Mouse (Mus musculus) MEL (cell line): Measurements from ENCODE around the gene Fkrp. TPM values are rescaled to one million over a fixed set of nuclear protein-coding genes. Genes with fewer than 3 reads are reported as not detected.

Source experiments
- DNase-seq: peaks from one replicate; pipeline ENCODE4 v3.0.0; 2011; ENCODE audit warnings: low read depth, low spot score
- H3K27ac ChIP-seq: 2 replicates; pipeline ENCODE4 v1.5.1; 2012; ENCODE audit warnings: low read depth, mild to moderate bottlenecking, control low read depth, low read length, moderate library complexity; ENCODE audit not compliant: control insufficient read depth
- H3K27me3 ChIP-seq, 2 experiments: fragments of 150-350 bp in 1 of 2; sonication (generic) in 1 of 2; 2 replicates each; pipeline ENCODE4 v1.6.1; 2012; ENCODE audit warnings: low read length in 2 of 2, mild to moderate bottlenecking in 2 of 2, improper control_type of control experiment in 1 of 2, moderate library complexity in 1 of 2; ENCODE audit not compliant: insufficient read depth in 2 of 2, control insufficient read depth in 1 of 2
- H3K36me3 ChIP-seq, 2 experiments: 2 replicates each; pipeline ENCODE4 v1.6.1; 2012 to 2014; ENCODE audit warnings: low read length in 2 of 2, improper control_type of control experiment in 1 of 2, inconsistent platforms in 1 of 2, mild to moderate bottlenecking in 1 of 2; ENCODE audit not compliant: insufficient read depth in 2 of 2, control insufficient read depth in 1 of 2
- H3K4me1 ChIP-seq, 2 experiments: fragments of 150-350 bp in 1 of 2; sonication (generic) in 1 of 2; 2 replicates each; pipeline ENCODE4 v1.6.1; 2012; ENCODE audit warnings: low read length in 2 of 2, improper control_type of control experiment in 1 of 2, mild to moderate bottlenecking in 1 of 2; ENCODE audit not compliant: insufficient read depth in 2 of 2, control insufficient read depth in 1 of 2
- H3K4me3 ChIP-seq, 2 experiments: fragments of 150-350 bp in 1 of 2; sonication (generic) in 1 of 2; 2 replicates each; pipeline ENCODE4 v1.5.1; 2012; ENCODE audit warnings: low read depth in 2 of 2, low read length in 2 of 2, mild to moderate bottlenecking in 2 of 2, moderate library complexity in 2 of 2, control low read depth in 1 of 2, improper control_type of control experiment in 1 of 2; ENCODE audit not compliant: control insufficient read depth in 1 of 2, insufficient read depth in 1 of 2
- H3K79me2 ChIP-seq: 2 replicates; pipeline ENCODE4 v1.6.1; 2012; ENCODE audit warnings: mild to moderate bottlenecking, low read length, moderate library complexity; ENCODE audit not compliant: control insufficient read depth, poor library complexity, insufficient read depth
- H3K9ac ChIP-seq: 2 replicates; pipeline ENCODE4 v1.6.1; 2012; ENCODE audit warnings: low read depth, mild to moderate bottlenecking, control low read depth, low read length, moderate library complexity; ENCODE audit not compliant: control insufficient read depth, poor library complexity, severe bottlenecking
- H3K9me3 ChIP-seq: fragments of 150-350 bp; sonication (generic); replicated peaks from 2 replicates; pipeline ENCODE4 v1.6.1; 2012; ENCODE audit warnings: mild to moderate bottlenecking, low read length, improper control_type of control experiment, moderate library complexity; ENCODE audit not compliant: insufficient read depth
- BHLHE40 ChIP-seq: IDR thresholded peaks from 2 replicates; pipeline ENCODE4 v1.6.1; 2012; ENCODE audit warnings: low read depth, mild to moderate bottlenecking, inconsistent platforms, low read length, improper control_type of control experiment, borderline replicate concordance
- CHD1 ChIP-seq: IDR thresholded peaks from 2 replicates; pipeline ENCODE4 v1.6.1; 2012; ENCODE audit warnings: low read depth, mild to moderate bottlenecking, inconsistent platforms, low read length, improper control_type of control experiment
- CTCF ChIP-seq, 3 experiments: IDR thresholded peaks in 2 of 3; conservative IDR thresholded peaks in 1 of 3; 2 replicates each; pipeline ENCODE4 v1.5.1; 2011 to 2012; ENCODE audit warnings: low read length in 3 of 3, low read depth in 2 of 3, mild to moderate bottlenecking in 2 of 3, improper control_type of control experiment in 1 of 3, inconsistent platforms in 1 of 3, mixed read lengths in 1 of 3, moderate library complexity in 1 of 3; ENCODE audit not compliant: control insufficient read depth in 1 of 3, insufficient read depth in 1 of 3, poor library complexity in 1 of 3, severe bottlenecking in 1 of 3
- ELF1 ChIP-seq: IDR thresholded peaks from 2 replicates; pipeline ENCODE4 v1.6.1; 2014; ENCODE audit warnings: low read depth, mild to moderate bottlenecking, inconsistent platforms, low read length, improper control_type of control experiment, moderate library complexity
- GABPA ChIP-seq: IDR thresholded peaks from 2 replicates; pipeline ENCODE4 v1.6.1; 2012; ENCODE audit warnings: low read depth, mild to moderate bottlenecking, inconsistent platforms, low read length, improper control_type of control experiment, moderate library complexity
- GATA1 ChIP-seq: IDR thresholded peaks from 2 replicates; pipeline ENCODE4 v1.6.1; 2011; ENCODE audit warnings: low read depth, low read length, improper control_type of control experiment
- KAT2A ChIP-seq: conservative IDR thresholded peaks from 2 replicates; pipeline ENCODE4 v1.6.1; 2012; ENCODE audit warnings: low read depth, low read length, improper control_type of control experiment, inconsistent platforms
- MAX ChIP-seq: IDR thresholded peaks from 2 replicates; pipeline ENCODE4 v1.6.1; 2011; ENCODE audit warnings: low read length, improper control_type of control experiment
- MYB ChIP-seq: IDR thresholded peaks from 2 replicates; pipeline ENCODE4 v1.6.1; 2011; ENCODE audit warnings: mild to moderate bottlenecking, low read depth, low read length, improper control_type of control experiment
- NRF1 ChIP-seq: IDR thresholded peaks from 2 replicates; pipeline ENCODE4 v1.6.1; 2014; ENCODE audit warnings: low read depth, mild to moderate bottlenecking, inconsistent platforms, low read length, improper control_type of control experiment, moderate library complexity; ENCODE audit not compliant: poor library complexity, insufficient read depth, severe bottlenecking
- POLR2A ChIP-seq, 2 experiments: IDR thresholded peaks; 2 replicates each; pipeline ENCODE4 v1.6.1; 2011 to 2012; ENCODE audit warnings: low read length in 2 of 2, mild to moderate bottlenecking in 2 of 2, control low read depth in 1 of 2, improper control_type of control experiment in 1 of 2, low read depth in 1 of 2, moderate library complexity in 1 of 2; ENCODE audit not compliant: control insufficient read depth in 1 of 2, insufficient read depth in 1 of 2, poor library complexity in 1 of 2
- POLR2AphosphoS5 ChIP-seq: IDR thresholded peaks from 2 replicates; pipeline ENCODE4 v1.6.1; 2012; ENCODE audit warnings: low read depth, borderline replicate concordance, mild to moderate bottlenecking, inconsistent platforms, low read length, moderate library complexity, mixed read lengths
- RAD21 ChIP-seq: IDR thresholded peaks from 2 replicates; pipeline ENCODE4 v1.6.1; 2011; ENCODE audit warnings: mild to moderate bottlenecking, low read depth, low read length, improper control_type of control experiment
- SIN3A ChIP-seq: IDR thresholded peaks from 2 replicates; pipeline ENCODE4 v1.6.1; 2012; ENCODE audit warnings: low read length, improper control_type of control experiment, inconsistent platforms
- SMC3 ChIP-seq: IDR thresholded peaks from 2 replicates; pipeline ENCODE4 v1.6.1; 2011; ENCODE audit warnings: low read depth, low read length, improper control_type of control experiment
- TBP ChIP-seq: IDR thresholded peaks from 2 replicates; pipeline ENCODE4 v1.8.0; 2011; ENCODE audit warnings: low read depth, low read length, improper control_type of control experiment
- USF2 ChIP-seq, 2 experiments: IDR thresholded peaks; 2 replicates each; pipeline ENCODE4 v1.6.1; 2011 to 2012; ENCODE audit warnings: improper control_type of control experiment in 2 of 2, low read length in 2 of 2, borderline replicate concordance in 1 of 2, inconsistent platforms in 1 of 2, low read depth in 1 of 2, mild to moderate bottlenecking in 1 of 2; ENCODE audit not compliant: insufficient read depth in 1 of 2
- ZMIZ1 ChIP-seq: IDR thresholded peaks from 2 replicates; pipeline ENCODE4 v1.6.1; 2012; ENCODE audit warnings: low read depth, mild to moderate bottlenecking, inconsistent platforms, low read length, improper control_type of control experiment, moderate library complexity
- polyA plus RNA-seq, 2 experiments: library from polyadenylated mRNA; stranded (reverse) in 1 of 2; unstranded in 1 of 2; fragments of >175 nt in 1 of 2; fragments of >200 nt in 1 of 2; gene quantifications; 2 replicates each; pipeline versions ENCODE4 v1.2.1 to v1.2.4; 2012; ENCODE audit warnings: low replicate concordance in 2 of 2, low read depth in 1 of 2; ENCODE audit not compliant: insufficient read length in 2 of 2, insufficient read depth in 1 of 2, missing spikeins in 1 of 2
- total RNA-seq: library from RNA; depleted of rRNA; stranded (reverse); fragments of 300-350 nt; gene quantifications from 2 replicates; pipeline ENCODE4 v1.2.3, GENCODE M21; 2012

Fkrp gene
- total and polyA plus RNA-seq, 3 experiments, result 15.9 to 19.2 TPM; not detected in 1

DNA sequence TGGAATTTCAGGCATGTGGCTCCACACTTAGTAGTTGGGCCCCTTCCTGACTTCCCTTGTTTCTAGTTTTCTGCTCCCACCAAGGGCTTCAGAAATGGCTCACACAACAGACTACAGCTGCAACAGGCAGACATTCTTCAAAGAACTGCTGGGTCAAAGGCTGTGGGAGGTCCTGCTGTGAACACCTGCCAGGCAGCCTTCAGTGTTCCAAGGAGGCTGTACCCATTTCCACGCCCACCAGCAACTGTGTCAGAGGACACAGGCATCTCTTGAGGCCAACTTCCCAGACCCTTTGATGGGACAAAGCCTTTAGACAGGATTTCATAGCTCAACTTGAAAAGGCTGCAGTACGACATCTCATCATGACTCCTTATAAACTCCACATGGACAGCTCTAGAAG lies 50.1 kb downstream of the Fkrp start:
- H3K27ac ChIP-seq, result no peak overlapping the region
- DNase-seq, result no peak
- no peaks in the 10 kb centered on the region for H3K79me2 ChIP-seq
- H3K4me3 ChIP-seq, result no peak overlapping the region
- H3K9ac ChIP-seq, result no peak overlapping the region
- no peaks in the 10 kb centered on the region for H3K9me3 ChIP-seq
- TF ChIP-seq SIN3A (no peak), POLR2A (IDR thresholded peaks at IDR 0.05; ENCODE audit: control insufficient read depth in 1 of 2, insufficient read depth in 1 of 2, low read depth in 1 of 2, low read length in 2 of 2, poor library complexity in 1 of 2) (no peak), ELF1 (no peak), KAT2A (no peak), BHLHE40 (no peak)
- H3K27me3 ChIP-seq, result no peaks in the 10 kb centered on the region
- H3K4me1 ChIP-seq, result no peaks in the 10 kb centered on the region
- no peaks in the 10 kb centered on the region for H3K36me3 ChIP-seq

DNA sequence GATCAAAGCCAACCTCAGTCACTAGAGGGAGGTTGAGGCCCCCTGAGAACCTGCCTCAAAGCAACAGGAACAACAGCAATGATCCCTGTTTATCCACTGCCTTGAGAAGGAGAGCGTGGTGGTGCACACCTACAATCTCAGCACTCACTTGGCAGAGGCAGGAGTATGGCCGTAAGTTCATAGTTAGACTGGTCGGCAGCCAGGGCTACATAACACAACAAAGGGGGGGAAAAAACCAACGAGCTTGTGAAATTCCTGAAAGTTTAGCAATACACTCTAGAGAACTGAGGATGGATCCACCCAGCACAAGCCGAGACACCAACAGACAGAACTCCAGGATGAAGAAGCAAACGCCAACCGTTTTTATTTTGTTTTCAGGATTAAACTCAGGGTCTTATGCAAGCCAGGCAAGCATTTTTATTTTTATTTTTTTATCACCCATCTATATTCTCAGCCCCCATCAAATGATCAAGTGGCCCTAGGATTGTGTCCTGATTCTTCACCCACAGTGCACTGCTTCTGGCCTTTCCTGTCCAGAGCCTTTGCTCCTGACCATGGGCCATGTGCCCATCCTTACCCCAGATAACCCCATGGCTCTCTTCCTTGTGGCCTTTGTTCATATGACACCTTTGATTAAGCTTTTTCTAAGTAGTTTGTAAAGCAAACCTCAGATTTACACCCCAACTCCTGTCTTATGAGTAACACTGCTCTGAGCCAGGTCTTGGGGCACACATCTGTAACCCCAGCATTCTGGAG lies 52.9 kb downstream of the Fkrp start:
- no peak overlapping the region for H3K9ac ChIP-seq
- H3K27ac ChIP-seq, result no peak overlapping the region
- H3K4me1 ChIP-seq, result no peaks in the 10 kb centered on the region
- H3K27me3 ChIP-seq, result no peaks in the 10 kb centered on the region
- DNase-seq, result no peak
- no peaks in the 10 kb centered on the region for H3K36me3 ChIP-seq
- H3K9me3 ChIP-seq, result no peaks in the 10 kb centered on the region
- TF ChIP-seq TBP (no peak), SMC3 (no peak), NRF1 (no peak), POLR2AphosphoS5 (no peak), GATA1 (no peak), USF2 (IDR thresholded peaks at IDR 0.05; ENCODE audit: borderline replicate concordance in 1 of 2, insufficient read depth in 1 of 2, low read depth in 1 of 2, low read length in 2 of 2) (no peak), SIN3A (no peak), MAX (no peak), RAD21 (no peak), ZMIZ1 (no peak), MYB (no peak), GABPA (no peak), CTCF (IDR thresholded peaks at IDR 0.05 in 2 of 3, conservative IDR thresholded peaks at IDR 0.05 in 1 of 3; ENCODE audit: control insufficient read depth in 1 of 3, insufficient read depth in 1 of 3, low read depth in 2 of 3, low read length in 3 of 3, poor library complexity in 1 of 3, severe bottlenecking in 1 of 3) (no peak), KAT2A (no peak), CHD1 (no peak)
- TF ChIP-seq, all 39 proteins: peak for 0
- H3K79me2 ChIP-seq, result no peaks in the 10 kb centered on the region
- H3K4me3 ChIP-seq, result no peak overlapping the region
